Mouse (Mus musculus): ENCODE measurements at regions not wholly inside any gene's neighbourhood (a gene's known extent, or its start where the extent isn't known, plus 50 kb on each side); places are given as distances from the start of the nearest gene placed in this dataset.
"Not testable (repeated sequence)": the region's sequence is repeated elsewhere in the genome, so short reads cannot be mapped to it uniquely, and the experiment has no call there.

DNA sequence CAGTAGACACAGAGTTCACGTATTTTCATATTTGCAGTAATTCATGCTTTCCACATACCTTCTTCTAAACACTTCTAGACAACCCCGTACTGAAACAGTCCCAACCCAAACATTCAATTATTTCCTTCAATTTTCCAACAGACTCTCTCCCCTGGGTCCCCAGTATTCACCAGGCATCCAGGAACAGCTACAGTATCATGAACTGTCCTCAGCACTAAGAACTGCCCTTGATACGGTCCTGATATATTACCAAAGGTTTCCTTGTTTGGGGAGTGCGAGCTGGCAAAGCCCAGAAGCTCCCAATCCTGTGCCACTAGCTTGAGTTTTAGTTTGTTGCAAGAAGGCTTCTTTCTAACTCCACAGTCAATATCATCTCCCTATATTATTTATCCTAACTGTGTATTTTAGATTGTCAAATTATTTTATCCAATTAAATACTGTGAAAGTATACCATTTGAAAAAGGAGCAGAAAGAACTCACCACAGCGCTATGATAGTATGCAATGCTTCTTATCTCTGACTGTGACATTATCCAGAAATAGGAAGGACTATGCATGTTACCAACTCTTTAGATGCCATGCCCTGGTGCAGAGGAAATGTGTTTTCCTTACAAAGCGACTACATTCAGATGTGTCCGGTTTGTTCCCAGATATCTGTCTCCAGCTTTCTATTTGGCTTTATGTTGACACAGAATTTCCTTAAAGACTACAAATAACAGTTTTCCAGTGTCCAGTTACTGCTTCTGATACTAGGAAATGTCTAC is 754.6 kb upstream of the Intu start:
- no peak for DNase-seq (ENCODE audit: low spot score in 2 of 2)

DNA sequence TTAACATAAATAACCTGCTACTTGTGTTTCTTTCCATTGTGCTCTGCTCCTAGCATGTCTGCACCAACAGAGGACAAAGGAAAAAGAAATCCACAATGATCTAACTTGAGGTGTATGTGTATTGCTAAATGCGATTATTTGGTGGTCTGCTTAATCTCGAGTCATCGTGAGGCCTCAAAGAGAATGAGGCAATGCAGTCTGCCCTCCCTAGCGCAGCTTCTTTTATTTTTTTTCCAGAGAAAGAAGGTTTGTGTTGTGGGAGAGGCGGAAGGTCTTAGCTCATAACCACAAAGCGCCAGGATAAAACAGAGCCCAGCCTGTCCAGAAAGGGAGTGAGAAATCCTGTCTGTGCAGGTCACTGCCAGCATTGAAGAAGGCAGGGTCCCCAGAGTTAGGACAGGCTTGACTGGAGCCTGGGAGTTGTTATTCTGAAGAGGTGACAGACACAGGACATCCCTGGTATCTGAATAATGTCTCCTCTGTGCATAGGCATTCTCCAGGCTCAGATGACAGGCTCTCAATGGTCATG is 751.3 kb upstream of the Intu start:
- DNase-seq (ENCODE audit: low spot score in 2 of 2), result no peak

DNA sequence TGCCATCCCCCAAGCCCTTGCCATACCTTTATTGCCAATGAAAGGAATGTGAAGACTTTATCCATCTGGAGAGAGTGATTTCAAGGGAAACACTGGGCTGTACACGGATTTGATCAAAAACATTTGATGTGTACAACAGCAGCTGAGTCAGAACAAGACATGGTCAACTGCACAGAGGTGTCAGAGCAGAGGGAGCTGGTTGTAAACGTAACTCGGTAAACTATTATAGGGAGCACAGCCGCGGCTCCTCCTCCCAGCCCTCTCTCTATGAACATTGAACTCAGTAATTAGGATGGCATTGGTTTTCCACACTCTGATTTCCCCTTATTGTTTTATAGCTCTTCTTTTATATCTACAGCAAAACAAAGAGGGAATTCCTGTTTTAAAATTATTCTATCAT is 750.8 kb upstream of the Intu start:
- DNase-seq (ENCODE audit: low spot score in 2 of 2), result no peak

DNA sequence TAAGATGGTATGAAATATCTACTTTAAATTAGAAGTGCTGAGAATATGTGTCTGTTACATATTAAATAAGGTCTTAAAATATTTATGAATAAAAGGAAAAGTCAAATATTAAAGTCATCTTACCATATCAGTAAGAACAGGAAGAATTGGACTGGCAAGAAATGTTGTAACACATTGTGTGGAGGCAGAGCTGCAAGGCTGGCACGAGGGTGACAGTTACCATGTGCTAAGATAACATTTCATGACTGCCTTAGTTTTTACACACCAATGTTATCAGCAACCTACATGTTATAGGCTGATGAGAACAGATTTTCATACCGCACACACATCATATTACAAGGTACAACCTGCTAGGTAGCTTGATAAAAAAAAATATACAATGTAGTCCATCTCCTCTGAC is 746.2 kb upstream of the Intu start:
- DNase-seq (ENCODE audit: low spot score in 2 of 2), result no peak

DNA sequence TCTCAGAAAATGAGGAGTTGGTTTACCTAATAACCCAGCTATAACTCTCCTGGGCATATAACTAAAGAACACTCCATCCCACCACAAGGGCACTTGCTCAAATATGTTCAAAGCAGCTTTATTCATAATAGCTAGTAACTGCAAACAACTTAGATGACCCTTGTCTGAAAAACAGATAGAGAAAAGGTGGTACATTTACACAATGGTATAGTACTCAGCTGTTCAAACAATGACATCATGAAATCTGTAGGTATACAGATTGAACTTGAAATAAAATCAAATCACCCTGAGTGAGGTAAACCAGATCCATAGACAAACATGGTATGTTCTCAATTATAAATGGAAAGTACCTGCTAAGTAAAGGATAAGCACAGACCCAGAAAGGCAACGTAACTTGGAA is 721.5 kb upstream of the Intu start:
- no peak for DNase-seq (ENCODE audit: low spot score in 2 of 2)

DNA sequence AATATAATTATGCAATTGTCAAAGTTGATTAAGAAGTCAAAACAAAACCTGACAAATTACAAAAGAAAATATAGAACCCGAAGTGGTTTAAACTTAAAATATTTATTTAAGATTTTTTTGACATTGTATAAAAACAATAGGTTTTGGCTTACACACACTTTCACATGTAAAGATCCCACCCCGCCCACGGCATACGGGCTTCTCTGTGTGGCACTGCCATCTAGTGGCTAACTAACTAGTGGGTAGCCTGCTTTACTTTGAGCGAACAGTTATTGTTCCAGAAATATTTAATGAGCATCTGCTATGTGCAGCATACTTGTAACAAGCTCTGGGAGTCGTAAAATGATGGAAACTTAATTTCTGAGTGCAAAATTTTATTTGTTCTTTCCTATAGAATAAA is 716.3 kb upstream of the Intu start:
- peak; percentile 19 to 29 for DNase-seq (ENCODE audit: low spot score in 2 of 2)

DNA sequence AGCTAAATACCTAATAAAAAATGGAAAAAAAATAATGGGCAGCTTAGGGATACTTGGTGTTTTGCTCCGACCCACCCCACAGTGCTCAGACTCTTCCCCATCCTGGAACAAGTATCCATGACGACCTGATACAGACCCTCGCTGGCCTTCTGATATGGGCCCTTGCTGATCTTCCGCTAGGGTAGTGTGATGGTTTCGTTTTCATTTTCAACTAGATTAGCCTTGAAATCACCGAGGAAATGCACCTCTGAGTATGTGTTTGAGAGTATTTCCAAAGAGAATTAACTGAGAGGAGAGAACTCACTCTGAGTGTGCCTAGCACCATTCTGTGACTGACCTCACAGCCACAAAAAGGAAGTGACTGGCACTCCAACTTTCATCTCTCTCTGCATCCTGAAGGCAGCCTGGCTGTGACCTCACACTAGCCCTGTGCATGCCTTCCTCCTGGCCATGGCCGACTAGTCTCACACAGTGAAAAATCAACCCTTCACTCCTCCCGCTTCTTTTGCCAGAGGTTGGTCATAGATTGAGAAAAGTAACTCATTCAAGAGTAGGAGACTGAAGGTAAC is 700.5 kb upstream of the Intu start:
- DNase-seq (ENCODE audit: low spot score in 2 of 2), result no peak

DNA sequence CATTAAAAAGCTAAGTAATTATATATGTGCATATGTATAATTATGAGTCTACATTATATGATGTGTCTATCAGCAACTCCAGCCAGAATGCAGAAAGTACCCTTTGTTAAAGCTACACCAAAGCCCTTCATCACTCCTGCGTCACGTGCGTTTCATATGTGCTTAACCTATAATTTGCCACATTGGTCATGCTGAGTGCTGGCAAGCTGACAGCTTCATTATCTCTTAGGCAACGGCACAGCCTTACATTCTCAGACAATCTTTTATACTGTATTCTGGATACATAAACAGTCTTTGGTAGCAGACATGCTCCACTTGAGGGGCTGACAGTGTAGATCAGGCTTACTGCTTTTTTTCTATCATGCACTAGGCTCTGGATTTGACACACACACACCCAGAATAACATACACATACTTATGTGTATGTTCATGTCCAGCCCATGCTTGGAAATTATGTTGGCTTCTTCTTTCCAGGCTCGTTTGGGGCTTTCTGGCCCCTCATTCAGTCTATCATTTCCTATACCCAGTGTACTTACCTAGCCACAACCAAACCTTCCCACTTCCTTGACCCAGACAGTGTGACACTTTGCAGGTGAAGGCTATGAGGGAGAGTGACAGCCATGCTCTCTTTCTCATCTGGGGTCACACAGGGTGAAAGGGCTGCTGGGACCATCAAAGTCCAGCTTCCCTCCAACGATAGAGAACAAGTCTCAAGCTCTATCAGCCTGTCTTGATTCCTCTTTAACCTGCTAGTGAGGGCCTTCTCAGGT is 692.5 kb upstream of the Intu start:
- no peak for DNase-seq (ENCODE audit: low spot score in 2 of 2)

DNA sequence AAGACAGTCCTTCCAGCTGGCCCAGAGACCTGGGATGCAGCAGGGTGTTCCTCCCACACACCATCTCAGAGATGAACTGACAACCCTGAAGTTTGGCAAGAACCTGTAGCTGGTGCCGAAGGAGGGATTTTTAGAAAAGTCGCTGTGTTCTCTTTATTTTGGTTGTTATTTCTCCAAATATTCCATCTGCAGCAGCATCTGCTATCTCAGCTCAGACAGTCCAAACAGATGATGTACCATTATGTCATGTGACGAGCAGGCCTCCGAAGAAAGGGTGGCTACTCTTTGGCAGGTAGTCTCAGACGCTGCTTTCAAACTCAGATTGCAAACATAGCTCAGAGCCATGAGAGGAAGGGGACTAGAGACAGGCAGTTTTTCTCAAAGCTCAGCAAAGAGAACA is 690.1 kb upstream of the Intu start:
- peak; percentile 4 to 22 for DNase-seq (ENCODE audit: low spot score in 2 of 2)

DNA sequence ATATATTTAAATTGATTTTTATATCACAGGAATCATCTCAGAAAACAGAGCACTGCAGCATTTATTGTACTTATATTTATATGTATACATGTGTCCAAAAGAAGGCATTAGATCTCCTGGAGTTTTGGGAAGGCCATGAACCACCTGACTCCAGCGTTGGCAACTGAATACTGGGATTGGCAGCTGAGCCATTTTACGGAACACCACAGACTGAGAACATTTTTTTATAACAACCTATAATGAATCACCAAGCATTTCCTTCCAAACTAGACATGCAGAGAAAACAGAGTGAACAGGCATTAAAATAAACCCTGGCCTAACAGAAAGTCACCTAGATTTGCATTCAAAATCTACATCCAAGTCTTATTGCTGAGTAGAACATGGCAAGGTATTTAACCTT is 686.0 kb upstream of the Intu start:
- no peak for DNase-seq (ENCODE audit: low spot score in 2 of 2)

DNA sequence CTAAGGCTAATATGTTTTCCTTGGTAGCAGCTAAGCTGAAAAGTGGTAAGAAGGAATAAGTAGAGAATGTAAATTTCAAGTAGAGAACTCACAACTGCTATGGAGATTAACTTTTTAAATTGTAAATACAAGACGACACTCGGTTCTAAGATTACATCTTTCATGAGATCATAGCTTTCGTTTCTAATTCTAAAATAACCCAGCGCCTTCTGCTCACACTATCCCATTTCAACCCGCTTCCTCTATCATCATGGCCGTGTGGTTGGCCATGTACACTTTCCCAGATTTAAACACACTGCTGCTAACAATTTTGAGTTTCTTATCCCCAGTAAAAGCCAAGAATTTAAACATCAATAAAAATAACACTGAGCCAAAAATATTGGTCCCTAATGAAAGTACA is 682.3 kb upstream of the Intu start:
- DNase-seq (ENCODE audit: low spot score in 2 of 2), result no peak

DNA sequence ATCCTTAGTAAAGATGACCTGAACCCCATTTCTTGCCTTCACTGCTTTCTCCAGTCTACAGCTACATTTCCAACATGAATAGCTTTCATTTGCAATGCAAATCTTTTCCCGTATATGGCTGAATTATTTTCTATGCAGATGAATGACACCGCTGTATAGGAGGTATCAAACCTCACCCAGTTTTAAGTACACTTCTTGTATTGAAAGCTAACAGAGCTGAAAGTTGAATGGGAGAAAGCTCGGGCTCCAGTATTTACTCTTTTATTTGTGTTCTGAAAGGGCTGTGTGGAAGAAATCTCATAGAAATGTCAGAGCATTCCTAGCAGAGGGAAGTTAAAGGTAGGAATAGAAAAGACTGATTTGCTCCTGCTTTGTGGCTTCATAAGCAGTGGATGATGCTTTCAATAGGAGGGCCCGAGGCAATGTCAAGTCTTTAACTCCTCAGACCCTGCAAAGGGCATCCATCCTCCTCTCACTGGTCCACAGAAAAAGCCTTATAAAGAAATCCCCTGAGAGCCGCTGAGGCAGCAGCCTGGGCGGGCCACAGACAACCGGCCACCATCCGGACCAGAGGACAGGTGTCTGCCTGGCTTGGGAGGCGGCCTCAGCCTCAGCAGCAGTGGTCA is 673.8 kb upstream of the Intu start:
- DNase-seq (ENCODE audit: low spot score in 2 of 2), result no peak

DNA sequence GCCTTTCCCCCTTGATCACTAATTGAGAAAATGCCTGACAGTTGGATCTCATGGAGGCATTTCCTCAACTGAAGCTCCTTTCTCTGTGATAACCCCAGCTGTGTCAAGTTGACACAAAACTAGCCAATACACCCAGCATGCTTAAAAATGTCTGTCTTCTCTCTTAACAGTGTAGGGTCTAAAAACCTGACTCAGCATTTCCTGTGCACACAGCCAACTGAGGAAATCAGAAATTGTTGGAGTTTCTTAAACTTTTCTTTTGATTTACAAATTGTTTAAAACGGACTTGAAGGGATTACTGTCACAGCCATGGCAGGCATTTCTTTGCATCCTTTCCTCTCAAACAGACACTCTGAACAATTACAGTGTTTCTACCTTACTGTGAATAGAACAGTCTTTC is 655.0 kb upstream of the Intu start:
- DNase-seq (ENCODE audit: low spot score in 2 of 2), result not testable (repeated sequence)

DNA sequence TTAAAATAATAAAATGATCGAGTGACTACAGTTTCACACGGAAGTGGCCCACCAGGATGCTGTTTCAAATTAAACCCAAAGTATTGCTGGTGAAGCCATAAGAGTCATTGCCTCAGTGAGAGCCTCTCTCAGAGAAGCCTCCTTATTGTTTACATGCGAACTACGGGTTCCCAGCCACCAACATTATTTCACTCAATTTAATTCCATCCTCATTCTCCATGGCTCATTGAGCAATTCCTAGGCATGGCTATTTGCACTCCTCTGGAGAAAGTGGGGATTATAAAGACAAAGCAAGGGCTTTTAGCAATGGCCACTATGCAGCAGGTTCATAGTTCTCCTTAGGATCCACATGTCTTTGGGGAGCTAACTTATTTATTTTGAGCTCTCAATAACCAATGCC is 646.7 kb upstream of the Intu start:
- no peak for DNase-seq (ENCODE audit: low spot score in 2 of 2)

DNA sequence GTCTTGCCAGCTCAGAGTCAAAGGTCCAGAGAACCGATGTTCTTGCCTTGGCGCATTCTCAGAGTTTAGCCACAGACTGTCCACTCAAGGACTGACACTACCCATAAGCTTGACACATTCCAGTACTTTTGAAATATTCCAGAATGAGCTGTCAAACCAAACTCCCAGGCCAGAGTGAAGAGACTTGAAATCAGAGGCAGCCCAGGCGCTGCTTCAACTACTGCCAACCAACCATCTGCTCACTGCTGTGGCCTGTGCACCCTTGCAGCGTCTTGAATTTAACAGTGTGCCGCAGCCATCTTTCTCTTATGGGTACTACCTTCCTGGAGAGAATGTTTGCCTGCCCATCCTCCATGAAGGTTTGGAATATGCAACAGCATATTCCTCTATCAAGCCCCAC is 642.7 kb upstream of the Intu start:
- DNase-seq (ENCODE audit: low spot score in 2 of 2), result no peak

DNA sequence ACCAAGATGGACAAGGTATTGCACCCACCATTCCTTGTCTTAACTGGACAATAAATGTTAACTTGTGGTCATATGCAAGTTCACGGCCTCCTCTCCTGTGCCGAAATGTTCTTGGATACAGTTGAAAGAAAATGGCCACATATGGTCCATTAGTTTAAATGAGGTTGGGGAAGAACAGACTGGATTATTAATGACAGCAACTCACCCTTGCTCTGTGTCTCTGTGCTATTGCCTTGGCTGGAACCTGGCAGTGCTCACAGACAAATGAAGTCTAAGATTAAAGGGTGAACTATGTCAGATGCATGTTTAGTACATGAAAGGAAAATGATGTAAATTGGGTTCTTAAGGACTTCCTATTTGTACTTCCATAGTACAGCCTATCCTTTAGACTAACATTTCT is 641.9 kb upstream of the Intu start:
- DNase-seq (ENCODE audit: low spot score in 2 of 2), result no peak

DNA sequence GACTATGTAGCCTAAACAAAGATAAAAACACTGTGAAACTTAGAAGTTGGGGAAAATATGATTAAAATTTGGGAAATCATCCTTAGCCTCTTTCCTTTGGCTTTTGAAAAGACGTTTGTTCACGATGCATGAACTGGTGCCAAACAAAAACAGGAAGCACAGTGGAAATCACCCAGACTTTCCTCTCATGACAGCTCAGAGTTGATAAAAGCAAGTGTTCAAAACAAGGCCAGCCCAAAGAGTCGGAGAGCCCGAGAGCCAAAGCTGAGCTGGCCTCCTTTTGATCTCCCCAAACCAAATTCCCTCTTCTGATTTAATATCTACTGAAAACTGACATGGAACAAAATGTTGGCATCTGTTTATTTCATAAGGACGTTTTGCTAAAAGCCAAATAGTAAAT is 632.1 kb upstream of the Intu start:
- no peak for DNase-seq (ENCODE audit: low spot score in 2 of 2)

DNA sequence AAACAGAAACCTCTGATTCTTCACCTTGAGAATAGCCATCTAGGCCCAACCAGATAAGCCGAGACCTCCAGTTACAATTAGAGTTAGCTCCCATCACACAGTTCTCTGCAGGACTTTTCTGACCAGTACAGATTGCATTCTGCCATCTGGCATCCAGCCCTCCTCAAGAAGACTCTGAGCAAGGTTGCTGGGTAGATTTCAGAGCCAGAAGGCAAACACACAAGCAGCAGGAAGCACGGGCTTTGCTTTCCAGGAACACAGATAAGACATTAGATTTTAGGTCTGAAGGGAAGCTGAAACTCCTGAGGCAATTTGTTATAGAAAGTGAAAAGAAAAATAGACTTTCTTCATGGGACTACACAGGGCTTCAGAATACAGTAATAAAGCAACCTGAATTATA is 630.9 kb upstream of the Intu start:
- DNase-seq (ENCODE audit: low spot score in 2 of 2), result no peak

DNA sequence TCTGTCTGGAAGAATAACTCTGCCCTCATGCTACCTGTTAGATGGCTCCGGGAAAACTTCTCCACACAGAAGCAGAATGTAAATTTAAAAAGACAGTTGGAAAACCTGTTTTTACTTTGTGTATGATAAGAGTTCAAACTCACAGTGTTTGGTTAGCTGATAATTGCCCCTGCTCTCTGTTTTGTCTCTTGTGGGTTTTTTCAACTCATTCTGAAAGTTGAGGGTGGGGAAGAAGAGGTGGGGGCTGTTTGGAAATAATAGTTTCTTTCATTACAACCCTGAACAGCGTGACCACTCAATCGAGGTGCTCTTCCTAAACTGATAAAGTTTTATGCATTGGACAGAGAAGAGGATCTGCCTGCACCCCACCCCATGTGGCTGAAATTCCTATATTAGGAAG is 626.7 kb upstream of the Intu start:
- no peak for DNase-seq (ENCODE audit: low spot score in 2 of 2)

DNA sequence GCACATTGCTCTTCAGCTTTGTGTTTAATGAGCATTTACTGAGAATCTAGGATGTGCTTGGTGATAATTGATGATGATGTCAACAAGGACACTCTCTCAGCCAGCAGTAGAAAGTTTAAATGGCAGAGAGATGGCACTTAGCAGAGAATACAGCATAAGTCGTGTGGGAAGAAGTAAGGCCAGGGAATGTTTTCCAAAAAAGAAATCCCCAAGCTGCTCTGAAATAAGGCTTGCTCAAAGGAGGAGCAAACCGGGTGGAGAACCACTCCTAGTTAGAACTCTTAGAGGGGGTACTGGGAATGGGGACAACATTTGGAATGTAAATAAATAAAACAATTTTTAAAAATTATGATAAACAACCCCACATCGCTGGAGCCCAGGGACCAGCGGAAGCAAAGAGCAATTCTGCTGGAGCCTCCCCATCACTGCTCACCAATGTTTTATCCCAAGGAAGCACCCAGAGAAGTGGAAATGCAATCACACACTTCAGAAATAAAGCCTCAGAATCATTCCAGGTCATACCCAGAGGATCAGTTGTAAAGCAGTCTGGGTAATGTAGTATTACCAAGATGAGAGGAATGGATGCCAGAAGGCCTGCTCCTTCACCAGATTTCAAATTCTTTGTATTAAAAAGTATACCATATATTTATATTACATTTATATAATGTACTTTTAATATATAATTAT is 622.3 kb upstream of the Intu start:
- peak; percentile 4 to 8 for DNase-seq (ENCODE audit: low spot score in 2 of 2)

DNA sequence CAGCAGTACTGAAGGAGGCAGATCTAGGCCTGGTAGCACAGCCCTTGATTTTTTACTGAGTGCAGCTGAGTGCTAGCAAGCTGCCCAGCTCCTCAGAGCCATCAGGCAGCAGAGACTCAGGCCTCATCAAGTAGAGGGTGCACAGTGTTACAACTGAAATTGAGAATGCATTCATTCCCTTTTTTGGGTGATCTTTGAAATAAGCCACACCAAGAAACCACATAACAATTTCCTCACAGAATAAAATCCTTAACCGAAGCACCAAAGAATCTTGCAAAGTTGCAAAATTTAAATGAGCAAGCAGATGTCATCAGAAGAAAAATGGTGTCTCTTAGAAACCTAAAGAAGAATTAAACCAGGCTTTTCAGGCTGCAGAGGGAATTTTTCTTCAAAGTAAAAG is 621.4 kb upstream of the Intu start:
- DNase-seq (ENCODE audit: low spot score in 2 of 2), result no peak

DNA sequence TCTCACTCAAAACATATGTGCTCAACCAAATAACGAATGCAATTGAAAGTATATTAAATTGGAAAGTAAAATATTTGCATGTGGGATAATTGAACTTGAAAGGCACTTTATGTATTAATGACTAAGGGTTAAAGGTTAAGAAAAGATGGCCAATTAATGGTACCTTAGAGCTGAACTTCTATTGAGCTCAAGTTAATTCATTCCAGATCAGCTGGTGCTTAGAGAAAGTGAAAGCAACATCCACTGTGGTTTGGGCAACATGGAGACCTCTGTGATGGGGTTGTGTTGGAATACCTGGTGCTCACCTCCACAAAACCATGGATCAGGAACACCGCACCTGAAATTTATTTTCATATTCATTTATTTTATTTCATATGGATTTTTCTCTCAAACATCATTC is 612.5 kb upstream of the Intu start:
- no peak for DNase-seq (ENCODE audit: low spot score in 2 of 2)

Measured in left cerebral cortex, adult 8-10 months (tissue).